Comparison of ENCODE assay signal across 10 mouse cellular contexts in the genomic region with DNA sequence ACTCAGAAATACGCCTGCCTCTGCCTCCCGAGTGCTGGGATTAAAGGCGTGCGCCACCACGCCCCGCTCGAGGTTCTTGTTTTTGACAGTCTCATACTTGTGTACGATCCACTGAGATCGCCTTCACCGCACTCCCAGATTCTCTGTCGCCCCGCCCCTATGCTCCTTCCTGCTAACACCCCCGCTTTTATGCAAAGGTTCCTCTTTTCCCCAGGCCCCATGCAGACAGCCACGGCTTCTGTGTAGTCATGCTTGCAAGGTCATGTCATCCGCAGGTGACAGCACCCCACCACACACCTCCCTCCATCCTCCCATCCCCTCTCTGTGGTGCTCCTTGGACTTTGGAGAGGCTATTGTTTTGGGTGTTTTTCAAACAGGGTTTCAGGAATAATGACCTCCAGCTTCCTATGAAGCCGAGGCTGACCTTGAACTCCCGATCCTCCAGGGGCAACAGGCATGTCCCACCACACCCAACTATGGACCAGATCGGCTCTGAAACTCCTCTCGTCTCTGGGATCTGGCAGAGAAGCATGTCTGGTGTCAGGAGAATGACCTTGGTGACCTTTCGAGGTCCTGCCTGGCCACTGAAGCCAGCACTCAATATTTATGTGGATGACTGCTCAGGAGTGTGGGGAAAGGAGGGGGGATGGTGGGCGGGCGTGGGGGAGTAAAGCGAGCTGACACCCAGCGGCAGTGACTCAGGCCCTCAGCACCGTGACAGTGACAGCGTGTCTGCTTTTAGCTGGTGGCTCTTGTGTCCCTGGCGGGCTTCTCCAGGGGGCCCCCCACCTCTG. TPM values are rescaled to one million over a fixed set of nuclear protein-coding genes. Genes with fewer than 3 reads are reported as not detected.
A peak's percentile ranks its signal among the peaks of the same experiment; 100 is the strongest.
DNase-seq lines count a peak whose midpoint lies in the region; ATAC-seq lines count a peak whose summit lies in the region.
"Had no signal": no experiment of that assay in that cellular context is flagged by ENCODE, and none has a peak within 500 bp of the region (broad histone marks: within the 10 kb centered on the region; RNA-seq: fewer than 3 reads in every experiment).

No protein-coding gene starts in this region.

- peak; percentile 41 to 53 for DNase-seq in left cerebral cortex, adult 18-20 months (ENCODE audit: low spot score in 2 of 2)
- DNase-seq in left cerebral cortex, postnatal 14 days (ENCODE audit: low spot score in 2 of 2), result no peak
- peak; percentile 83 for DNase-seq in Muller cell, postnatal 12 days (ENCODE audit: inconsistent ontology term)
- DNase-seq in embryo, embryonic 9.5 days (ENCODE audit: extremely low spot score), result no peak

- H3K36me3 ChIP-seq in heart, embryonic 12.5 days, result peaks cover 2% of the 10 kb centered on the region; the same call in 1 of the 2 replicates
- H3K36me3 ChIP-seq in midbrain, embryonic 13.5 days, result no peaks in the 10 kb centered on the region
- no peaks in the 10 kb centered on the region for H3K36me3 ChIP-seq in midbrain, embryonic 15.5 days (replicated peaks)

- peak; percentile 8; the same call in 1 of the 2 replicates for ATAC-seq in heart, embryonic 12.5 days (ENCODE audit: insufficient number of reproducible peaks, low FRiP score)
- peak; percentile 97 for ATAC-seq in megakaryocyte progenitor cell, adult 5-6 weeks (replicated peaks; ENCODE audit: poor library complexity)
- ATAC-seq in midbrain, embryonic 13.5 days, result no peak
- no peak for ATAC-seq in midbrain, embryonic 15.5 days (replicated peaks)

- no peaks in the 10 kb centered on the region for H3K27me3 ChIP-seq in heart, embryonic 12.5 days (replicated peaks)
- H3K27me3 ChIP-seq in midbrain, embryonic 13.5 days, result no peaks in the 10 kb centered on the region
- no peaks in the 10 kb centered on the region for H3K27me3 ChIP-seq in midbrain, embryonic 15.5 days (replicated peaks)

- 50% methylated on average over 27 of the region's 27 CpGs for WGBS in heart, embryonic 12.5 days
- 69% methylated on average over 27 of the region's 27 CpGs for WGBS in midbrain, embryonic 13.5 days
- WGBS in midbrain, embryonic 15.5 days, result 68% methylated on average over 27 of the region's 27 CpGs

- intact Hi-C loops in left cerebral cortex, postnatal 14 days (cut with DNase I), result no loop called here

- peaks cover 36% of the 10 kb centered on the region for H3K4me1 ChIP-seq in heart, embryonic 12.5 days (replicated peaks)
- no peaks in the 10 kb centered on the region for H3K4me1 ChIP-seq in midbrain, embryonic 13.5 days (replicated peaks)
- H3K4me1 ChIP-seq in midbrain, embryonic 15.5 days, result no peaks in the 10 kb centered on the region

- H3K4me3 ChIP-seq in heart, embryonic 12.5 days, result no peak overlapping the region
- H3K4me3 ChIP-seq in midbrain, embryonic 13.5 days (replicated peaks), result no peak overlapping the region
- H3K4me3 ChIP-seq in midbrain, embryonic 15.5 days, result no peak overlapping the region

- peak overlapping the region; percentile 99 for H3K27ac ChIP-seq in heart, embryonic 12.5 days (ENCODE audit: poor library complexity, severe bottlenecking)
- H3K27ac ChIP-seq in midbrain, embryonic 13.5 days, result no peak overlapping the region
- no peak overlapping the region for H3K27ac ChIP-seq in midbrain, embryonic 15.5 days

- H3K9me3 ChIP-seq in heart, embryonic 12.5 days (replicated peaks), result no peaks in the 10 kb centered on the region
- no peaks in the 10 kb centered on the region for H3K9me3 ChIP-seq in midbrain, embryonic 13.5 days
- H3K9me3 ChIP-seq in midbrain, embryonic 15.5 days, result no peaks in the 10 kb centered on the region

- H3K4me2 ChIP-seq in heart, embryonic 12.5 days, result peak overlapping the region; percentile 89
- H3K4me2 ChIP-seq in midbrain, embryonic 13.5 days (replicated peaks), result no peak overlapping the region
- no peak overlapping the region for H3K4me2 ChIP-seq in midbrain, embryonic 15.5 days

- H3K9ac ChIP-seq in heart, embryonic 12.5 days, result peak overlapping the region; percentile 70
- H3K9ac ChIP-seq in midbrain, embryonic 13.5 days (replicated peaks), result no peak overlapping the region
- H3K9ac ChIP-seq in midbrain, embryonic 15.5 days, result no peak overlapping the region

RNA-seq across cellular contexts. Expression of gene Hspb7, which starts 1.0 kb away (rescaled TPM):
- under 1 TPM; 0.16 to 0.46 TPM for total RNA-seq in left cerebral cortex, adult 18-20 months (2021)
- under 1 TPM; 0.47 to 0.90 TPM for total RNA-seq in left cerebral cortex, postnatal 14 days (2021)
- polyA plus RNA-seq in heart, embryonic 12.5 days (2016; fragmentation: Nextera tagmentation; extraction: Ambion mirVana), result 186 and 208 TPM in 2 replicates
- total RNA-seq in megakaryocyte progenitor cell, adult 5-6 weeks (2015), result not detected in 2 replicates
- not detected in 2 replicates for total RNA-seq in megakaryocyte progenitor cell, adult 5-6 weeks (2017)
- not detected in 2 replicates for polyA plus RNA-seq in midbrain, embryonic 13.5 days (2015; fragmentation: Nextera tagmentation; extraction: Ambion mirVana)
- polyA plus RNA-seq in midbrain, embryonic 15.5 days (2015; fragmentation: Nextera tagmentation; extraction: Ambion mirVana), result 0.14 TPM in 1 of 2 replicates, not detected in the other

RNA-seq across cellular contexts. Expression of gene Clcnkb, which starts 3.8 kb away (rescaled TPM):
- total RNA-seq in left cerebral cortex, adult 18-20 months (2021), result not detected
- total RNA-seq in left cerebral cortex, postnatal 14 days (2021), result not detected
- 0.78 and 1.2 TPM in 2 replicates for polyA plus RNA-seq in heart, embryonic 12.5 days (2016; fragmentation: Nextera tagmentation; extraction: Ambion mirVana)
- total RNA-seq in megakaryocyte progenitor cell, adult 5-6 weeks (2015), result not detected in 2 replicates
- total RNA-seq in megakaryocyte progenitor cell, adult 5-6 weeks (2017), result not detected in 2 replicates
- polyA plus RNA-seq in midbrain, embryonic 13.5 days (2015; fragmentation: Nextera tagmentation; extraction: Ambion mirVana), result not detected in 2 replicates
- polyA plus RNA-seq in midbrain, embryonic 15.5 days (2015; fragmentation: Nextera tagmentation; extraction: Ambion mirVana), result not detected in 2 replicates
- polyA plus RNA-seq: liver, embryonic 16.5 days had no signal

RNA-seq across cellular contexts. Expression of gene Srarp, which starts 16.3 kb away (rescaled TPM):
- total RNA-seq in left cerebral cortex, adult 18-20 months (2021), result 1 to 10 TPM; 2.3 to 4.9 TPM
- 1 to 10 TPM; 5.1 TPM for total RNA-seq in left cerebral cortex, postnatal 14 days (2021)
- polyA plus RNA-seq in heart, embryonic 12.5 days (2016; fragmentation: Nextera tagmentation; extraction: Ambion mirVana), result not detected in 2 replicates
- not detected in 2 replicates for total RNA-seq in megakaryocyte progenitor cell, adult 5-6 weeks (2015)
- total RNA-seq in megakaryocyte progenitor cell, adult 5-6 weeks (2017), result not detected in 2 replicates
- polyA plus RNA-seq in midbrain, embryonic 13.5 days (2015; fragmentation: Nextera tagmentation; extraction: Ambion mirVana), result not detected in 2 replicates
- polyA plus RNA-seq in midbrain, embryonic 15.5 days (2015; fragmentation: Nextera tagmentation; extraction: Ambion mirVana), result 0.32 and 0.50 TPM in 2 replicates
- polyA plus RNA-seq: intestine, embryonic 14.5 days; liver, embryonic 16.5 days had no signal

RNA-seq across cellular contexts. Expression of gene Clcnka, which starts 21.1 kb away (rescaled TPM):
- total RNA-seq in left cerebral cortex, adult 18-20 months (2021), result not detected
- total RNA-seq in left cerebral cortex, postnatal 14 days (2021), result not detected
- 0.06 and 0.15 TPM in 2 replicates for polyA plus RNA-seq in heart, embryonic 12.5 days (2016; fragmentation: Nextera tagmentation; extraction: Ambion mirVana)
- not detected in 2 replicates for total RNA-seq in megakaryocyte progenitor cell, adult 5-6 weeks (2015)
- total RNA-seq in megakaryocyte progenitor cell, adult 5-6 weeks (2017), result not detected in 2 replicates
- polyA plus RNA-seq in midbrain, embryonic 13.5 days (2015; fragmentation: Nextera tagmentation; extraction: Ambion mirVana), result 0.09 TPM in 1 of 2 replicates, not detected in the other
- 0.06 TPM in 1 of 2 replicates, not detected in the other for polyA plus RNA-seq in midbrain, embryonic 15.5 days (2015; fragmentation: Nextera tagmentation; extraction: Ambion mirVana)
- polyA plus RNA-seq: intestine, embryonic 14.5 days had no signal

RNA-seq across cellular contexts. Expression of gene Zbtb17, which starts 24.9 kb away (rescaled TPM):
- total RNA-seq in left cerebral cortex, adult 18-20 months (2021), result 10 to 100 TPM; 38.8 to 47.7 TPM
- total RNA-seq in left cerebral cortex, postnatal 14 days (2021), result 10 to 100 TPM; 31.1 to 32.6 TPM
- 24.9 and 25.3 TPM in 2 replicates for polyA plus RNA-seq in heart, embryonic 12.5 days (2016; fragmentation: Nextera tagmentation; extraction: Ambion mirVana)
- total RNA-seq in megakaryocyte progenitor cell, adult 5-6 weeks (2015), result 12.0 and 14.0 TPM in 2 replicates
- 15.2 and 21.3 TPM in 2 replicates for total RNA-seq in megakaryocyte progenitor cell, adult 5-6 weeks (2017)
- polyA plus RNA-seq in midbrain, embryonic 13.5 days (2015; fragmentation: Nextera tagmentation; extraction: Ambion mirVana), result 54.7 and 61.0 TPM in 2 replicates
- 49.4 and 49.7 TPM in 2 replicates for polyA plus RNA-seq in midbrain, embryonic 15.5 days (2015; fragmentation: Nextera tagmentation; extraction: Ambion mirVana)

Comparison
In these comparisons a context has a peak if more than half of its experiments do, and no peak if none do; other contexts are left out.
1. DNase-seq: peak in left cerebral cortex, adult 18-20 months (2 of 2) and Muller cell, postnatal 12 days (single experiment); none in left cerebral cortex, postnatal 14 days (0 of 2) and embryo, embryonic 9.5 days (single experiment).
2. ATAC-seq: peak in heart, embryonic 12.5 days (single experiment) and megakaryocyte progenitor cell, adult 5-6 weeks (single experiment); none in midbrain, embryonic 13.5 days (single experiment) and midbrain, embryonic 15.5 days (single experiment).